Mouse (Mus musculus): ENCODE results near the gene Pwwp2a. TPM values are rescaled to one million over a fixed set of nuclear protein-coding genes. Genes with fewer than 3 reads are reported as not detected.
A peak's percentile ranks its signal among the peaks of the same experiment; 100 is the strongest.

Gene Pwwp2a
- polyA plus RNA-seq, 1 experiment from 2014 or later = 38.4 TPM

DNA sequence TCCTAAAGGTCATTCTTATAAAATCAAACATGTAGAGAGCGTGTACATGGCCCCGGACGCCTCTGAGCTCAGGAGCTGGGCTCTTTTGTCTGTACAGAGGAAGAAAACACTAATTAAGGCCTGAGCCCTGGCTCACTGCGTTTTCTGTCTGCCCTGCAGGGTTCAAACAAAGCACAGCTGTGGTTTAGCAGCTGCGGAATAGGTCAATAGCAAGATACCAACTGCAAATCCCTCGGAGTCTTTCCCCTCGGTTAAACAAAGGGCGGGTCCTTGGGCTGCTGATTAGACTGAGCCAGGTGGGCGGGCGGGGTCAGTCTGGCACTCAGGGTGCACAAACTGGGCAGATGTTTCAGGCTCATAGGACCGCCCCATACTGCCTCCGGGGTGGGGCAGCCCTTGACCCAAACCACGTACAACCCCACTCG, 28.7 kb upstream of the Pwwp2a start:
- Histone ChIP-seq H3K4me1 (ENCODE audit: control insufficient read depth, insufficient read depth, low read length) (no peaks in the 10 kb centered on the region), H3K9me3 (ENCODE audit: control insufficient read depth, low read length) (no peaks in the 10 kb centered on the region), H3K27ac (ENCODE audit: low read depth, low read length) (no peak overlapping the region), H3K9ac (ENCODE audit: low read length) (no peak overlapping the region), H3K27me3 (ENCODE audit: control insufficient read depth, insufficient read depth, low read length) (no peaks in the 10 kb centered on the region), H3K4me3 (ENCODE audit: low read depth, low read length) (no peak overlapping the region), H3K36me3 (ENCODE audit: control insufficient read depth, insufficient read depth, low read length) (no peaks in the 10 kb centered on the region), H3K4me2 (ENCODE audit: low read depth) (no peak overlapping the region)
- ATAC-seq (ENCODE audit: insufficient read depth, low FRiP score, low TSS enrichment) (peak; percentile 73), DNase-seq (ENCODE audit: low spot score) (no peak)
- WGBS = 45% methylated on average over 14 of the region's 14 CpGs

DNA sequence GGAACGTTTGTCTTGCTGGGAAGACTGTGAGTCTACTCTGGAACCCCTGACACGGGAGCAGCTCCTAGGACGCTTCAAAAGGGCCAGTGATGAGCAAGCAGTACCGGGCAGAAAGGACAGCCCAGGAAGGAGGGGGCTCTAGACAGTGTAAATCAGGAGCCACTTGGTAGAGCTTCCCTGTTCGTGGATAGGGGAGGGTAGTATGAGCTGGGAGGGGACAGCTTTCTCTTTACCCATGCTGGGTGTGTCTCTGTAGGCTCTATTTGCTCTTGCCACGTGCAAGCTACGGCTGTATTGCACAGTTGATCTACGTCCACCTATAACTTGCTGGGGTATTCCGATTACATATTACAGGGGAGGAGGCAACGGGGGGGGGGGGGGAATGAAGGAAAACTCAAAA, 25.3 kb upstream of the Pwwp2a start:
- H3K36me3 ChIP-seq (ENCODE audit: control insufficient read depth, insufficient read depth, low read length) = no peaks in the 10 kb centered on the region
- H3K27ac ChIP-seq (ENCODE audit: low read depth, low read length) = no peak overlapping the region
- 66% methylated on average over 10 of the region's 10 CpGs for WGBS
- no peaks in the 10 kb centered on the region for H3K9me3 ChIP-seq (ENCODE audit: control insufficient read depth, low read length)
- ATAC-seq (ENCODE audit: insufficient read depth, low FRiP score, low TSS enrichment) = no peak
- no peaks in the 10 kb centered on the region for H3K4me1 ChIP-seq (ENCODE audit: control insufficient read depth, insufficient read depth, low read length)
- no peaks in the 10 kb centered on the region for H3K27me3 ChIP-seq (ENCODE audit: control insufficient read depth, insufficient read depth, low read length)
- H3K4me2 ChIP-seq (ENCODE audit: low read depth) = no peak overlapping the region
- no peak for DNase-seq (ENCODE audit: low spot score)
- no peak overlapping the region for H3K9ac ChIP-seq (ENCODE audit: low read length)
- H3K4me3 ChIP-seq (ENCODE audit: low read depth, low read length) = no peak overlapping the region

DNA sequence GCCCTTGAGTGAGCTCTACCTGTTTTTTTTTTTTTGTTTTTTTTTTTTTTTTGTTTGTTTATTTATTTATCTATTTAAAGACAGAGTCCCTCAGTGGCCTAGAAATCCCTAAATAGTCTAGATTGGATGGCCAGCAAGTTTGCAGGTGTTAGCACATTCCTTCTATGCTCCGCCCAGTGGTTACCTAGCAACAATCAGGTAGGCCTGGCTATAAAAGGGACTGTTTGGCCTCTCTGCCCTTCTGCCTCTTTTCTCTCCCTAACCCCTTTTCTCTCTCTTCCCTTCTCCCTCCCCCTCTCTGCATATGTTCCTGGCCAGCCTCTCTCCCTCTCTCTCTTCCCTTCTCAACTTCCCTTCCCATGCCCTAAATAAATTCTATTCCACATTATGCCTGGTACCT, 23.8 kb upstream of the Pwwp2a start:
- H3K9me3 ChIP-seq (ENCODE audit: control insufficient read depth, low read length) = no peaks in the 10 kb centered on the region
- DNase-seq (ENCODE audit: low spot score) = no peak
- no peaks in the 10 kb centered on the region for H3K36me3 ChIP-seq (ENCODE audit: control insufficient read depth, insufficient read depth, low read length)
- no peak overlapping the region for H3K4me3 ChIP-seq (ENCODE audit: low read depth, low read length)
- WGBS = 93% methylated on average over 1 of the region's 1 CpGs
- ATAC-seq (ENCODE audit: insufficient read depth, low FRiP score, low TSS enrichment) = no peak
- H3K27me3 ChIP-seq (ENCODE audit: control insufficient read depth, insufficient read depth, low read length) = no peaks in the 10 kb centered on the region
- no peak overlapping the region for H3K9ac ChIP-seq (ENCODE audit: low read length)
- no peak overlapping the region for H3K27ac ChIP-seq (ENCODE audit: low read depth, low read length)
- H3K4me1 ChIP-seq (ENCODE audit: control insufficient read depth, insufficient read depth, low read length) = no peaks in the 10 kb centered on the region
- no peak overlapping the region for H3K4me2 ChIP-seq (ENCODE audit: low read depth)

DNA sequence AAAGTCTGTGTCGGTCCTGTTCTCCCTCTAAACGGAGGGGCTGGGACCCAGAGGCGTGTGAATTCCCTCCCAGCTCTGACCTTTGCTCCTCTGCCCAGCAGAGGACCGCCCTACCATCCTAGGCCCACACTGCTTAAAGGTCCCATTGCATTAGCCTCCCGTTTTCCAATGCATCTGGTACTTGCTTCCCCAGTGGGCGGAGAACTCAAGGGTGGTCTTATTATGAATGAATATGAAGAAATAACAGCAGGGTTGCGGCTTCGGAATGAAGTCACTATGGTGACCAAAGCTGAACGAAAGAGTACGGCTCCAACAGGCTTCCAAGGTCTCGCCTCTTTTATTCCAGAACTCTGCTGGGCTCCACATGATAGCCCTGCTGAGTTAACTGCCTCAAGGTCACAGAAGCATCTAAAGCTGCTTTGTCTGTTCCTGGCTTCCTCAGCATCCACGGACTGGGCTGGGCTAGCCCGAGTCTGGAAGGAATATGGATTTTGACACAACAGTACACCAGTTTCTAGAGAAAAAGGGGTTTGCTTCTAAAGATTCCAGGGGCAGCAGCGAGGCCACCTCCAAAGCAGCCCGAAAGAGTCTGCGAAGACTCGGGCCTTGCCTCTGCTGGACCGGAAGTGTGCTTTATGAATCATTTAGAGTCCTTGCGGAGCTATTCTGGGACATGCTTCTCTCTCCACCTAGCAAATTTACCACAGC, 14.6 kb upstream of the Pwwp2a start:
- Histone ChIP-seq H3K27me3 (ENCODE audit: control insufficient read depth, insufficient read depth, low read length) (no peaks in the 10 kb centered on the region), H3K4me3 (ENCODE audit: low read depth, low read length) (no peak overlapping the region), H3K27ac (ENCODE audit: low read depth, low read length) (no peak overlapping the region), H3K4me1 (ENCODE audit: control insufficient read depth, insufficient read depth, low read length) (0 out of 2 replicates have a peak, but pooled peaks cover 3% of the 10 kb centered on the region), H3K36me3 (ENCODE audit: control insufficient read depth, insufficient read depth, low read length) (no peaks in the 10 kb centered on the region), H3K9ac (ENCODE audit: low read length) (no peak overlapping the region), H3K9me3 (ENCODE audit: control insufficient read depth, low read length) (no peaks in the 10 kb centered on the region), H3K4me2 (ENCODE audit: low read depth) (no peak overlapping the region)
- no peak for DNase-seq (ENCODE audit: low spot score)
- ATAC-seq (ENCODE audit: insufficient read depth, low FRiP score, low TSS enrichment) = peak; percentile 41; the same call in 1 of the 2 replicates
- 48% methylated on average over 19 of the region's 19 CpGs for WGBS

DNA sequence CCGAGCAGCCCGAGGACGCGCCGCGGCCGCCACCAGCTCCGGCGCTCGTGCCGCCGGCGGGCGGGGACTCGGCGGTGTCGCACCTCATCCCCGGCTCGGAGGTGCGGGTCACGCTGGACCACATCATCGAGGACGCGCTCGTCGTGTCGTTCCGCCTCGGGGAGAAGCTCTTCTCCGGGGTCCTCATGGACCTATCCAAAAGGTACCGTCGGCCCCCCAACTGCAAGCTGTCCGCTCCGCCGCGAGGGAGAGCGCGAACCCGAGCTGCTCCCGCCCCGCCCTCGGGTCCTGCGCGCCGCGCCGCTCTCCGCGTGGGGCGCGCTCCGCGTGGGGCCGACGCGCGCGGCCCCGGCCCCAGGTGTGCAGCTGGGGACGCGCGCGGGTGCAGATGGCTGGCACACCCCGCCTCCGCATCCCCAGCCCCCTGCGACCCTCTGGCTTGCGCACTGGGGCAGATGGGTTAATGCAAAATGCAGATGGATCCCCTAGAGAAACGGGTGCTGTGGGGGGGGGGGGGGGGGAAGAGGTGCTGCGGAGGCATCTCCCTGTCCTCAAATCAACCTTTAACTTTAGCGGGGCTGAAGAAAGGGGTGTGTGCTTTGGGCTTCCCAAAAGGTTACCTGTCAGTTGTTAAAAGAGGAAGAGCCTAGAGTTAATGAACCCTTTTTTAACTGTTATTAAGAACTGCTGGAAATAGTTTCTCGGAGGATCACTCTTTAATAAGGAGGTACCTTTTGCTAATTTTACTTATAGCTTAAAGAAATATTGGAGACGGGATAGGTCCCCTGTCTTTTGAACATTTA, 818 bp downstream of the Pwwp2a start:
- ATAC-seq (ENCODE audit: insufficient read depth, low FRiP score, low TSS enrichment) = peak; percentile 29; the same call in 1 of the 2 replicates

DNA sequence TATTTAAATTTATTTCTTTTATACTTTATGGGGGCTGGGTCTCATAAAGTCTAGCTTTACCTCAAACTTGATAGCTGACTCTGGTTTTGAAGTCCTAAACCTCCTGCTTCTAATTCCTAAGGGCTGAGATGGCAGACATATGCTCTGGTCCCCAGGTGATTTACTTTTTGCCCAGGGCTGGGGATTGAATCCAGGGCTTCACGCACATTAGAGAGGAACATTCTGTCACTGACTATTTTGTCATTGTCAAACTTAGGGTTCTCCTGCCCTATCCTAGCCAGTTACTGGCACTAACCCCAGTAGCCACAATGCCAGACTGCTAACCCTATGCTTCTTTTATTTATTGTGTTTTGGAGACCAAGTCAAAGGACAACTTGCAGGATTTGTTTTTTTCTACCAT, 7.1 kb downstream of the Pwwp2a start:
- H3K4me3 ChIP-seq (ENCODE audit: low read depth, low read length) = no peak overlapping the region
- 91% methylated on average over 1 of the region's 1 CpGs for WGBS
- H3K27me3 ChIP-seq (ENCODE audit: control insufficient read depth, insufficient read depth, low read length) = no peaks in the 10 kb centered on the region
- DNase-seq (ENCODE audit: low spot score) (no peak), ATAC-seq (ENCODE audit: insufficient read depth, low FRiP score, low TSS enrichment) (no peak)
- H3K9me3 ChIP-seq (ENCODE audit: control insufficient read depth, low read length) = no peaks in the 10 kb centered on the region
- H3K4me1 ChIP-seq (ENCODE audit: control insufficient read depth, insufficient read depth, low read length) = peaks cover under 1% of the 10 kb centered on the region; the same call in 1 of the 2 replicates
- H3K36me3 ChIP-seq (ENCODE audit: control insufficient read depth, insufficient read depth, low read length) = no peaks in the 10 kb centered on the region
- H3K4me2 ChIP-seq (ENCODE audit: low read depth) = no peak overlapping the region
- no peak overlapping the region for H3K27ac ChIP-seq (ENCODE audit: low read depth, low read length)
- no peak overlapping the region for H3K9ac ChIP-seq (ENCODE audit: low read length)

More for the DNA sequence above, 818 bp downstream of the Pwwp2a start:
- no peaks in the 10 kb centered on the region for H3K9me3 ChIP-seq (ENCODE audit: control insufficient read depth, low read length)
- H3K27me3 ChIP-seq (ENCODE audit: control insufficient read depth, insufficient read depth, low read length) = no peaks in the 10 kb centered on the region
- no peaks in the 10 kb centered on the region for H3K36me3 ChIP-seq (ENCODE audit: control insufficient read depth, insufficient read depth, low read length)
- H3K27ac ChIP-seq (ENCODE audit: low read depth, low read length) = peak overlapping the region; percentile 89
- H3K4me1 ChIP-seq (ENCODE audit: control insufficient read depth, insufficient read depth, low read length) = peaks cover 7% of the 10 kb centered on the region; the same call in 1 of the 2 replicates
- DNase-seq (ENCODE audit: low spot score) = peak; percentile 63
- H3K9ac ChIP-seq (ENCODE audit: low read length) = peak overlapping the region; percentile 94
- WGBS = under 1% methylated on average over 70 of the region's 72 CpGs
- H3K4me2 ChIP-seq (ENCODE audit: low read depth) = peak overlapping the region; percentile 68
- peak overlapping the region; percentile 93 for H3K4me3 ChIP-seq (ENCODE audit: low read depth, low read length)

DNA sequence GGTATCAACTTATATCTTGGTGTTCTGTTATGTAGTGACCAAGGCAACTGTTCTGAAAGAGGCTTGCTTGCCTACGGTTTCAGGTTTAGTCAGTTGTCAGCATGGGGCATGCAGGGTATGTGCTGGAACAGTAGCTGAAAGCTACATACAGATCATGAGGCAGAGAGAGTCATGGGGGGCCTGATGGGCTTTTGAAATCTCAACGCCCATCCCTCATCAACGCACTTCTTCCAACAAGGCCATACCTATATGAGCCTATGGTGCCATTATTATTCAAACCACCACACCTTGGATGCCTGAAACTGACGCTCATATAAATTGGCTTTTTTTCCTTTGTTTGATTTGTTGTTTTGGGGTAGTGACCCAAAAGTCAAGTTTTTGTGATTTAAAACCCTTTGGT, 14.8 kb downstream of the Pwwp2a start:
- no peak for DNase-seq (ENCODE audit: low spot score)
- no peak overlapping the region for H3K27ac ChIP-seq (ENCODE audit: low read depth, low read length)
- H3K4me3 ChIP-seq (ENCODE audit: low read depth, low read length) = no peak overlapping the region
- H3K4me1 ChIP-seq (ENCODE audit: control insufficient read depth, insufficient read depth, low read length) = no peaks in the 10 kb centered on the region
- H3K36me3 ChIP-seq (ENCODE audit: control insufficient read depth, insufficient read depth, low read length) = no peaks in the 10 kb centered on the region
- no peak for ATAC-seq (ENCODE audit: insufficient read depth, low FRiP score, low TSS enrichment)
- no peak overlapping the region for H3K9ac ChIP-seq (ENCODE audit: low read length)
- H3K4me2 ChIP-seq (ENCODE audit: low read depth) = no peak overlapping the region
- no peaks in the 10 kb centered on the region for H3K9me3 ChIP-seq (ENCODE audit: control insufficient read depth, low read length)
- 72% methylated on average over 4 of the region's 4 CpGs for WGBS
- no peaks in the 10 kb centered on the region for H3K27me3 ChIP-seq (ENCODE audit: control insufficient read depth, insufficient read depth, low read length)

DNA sequence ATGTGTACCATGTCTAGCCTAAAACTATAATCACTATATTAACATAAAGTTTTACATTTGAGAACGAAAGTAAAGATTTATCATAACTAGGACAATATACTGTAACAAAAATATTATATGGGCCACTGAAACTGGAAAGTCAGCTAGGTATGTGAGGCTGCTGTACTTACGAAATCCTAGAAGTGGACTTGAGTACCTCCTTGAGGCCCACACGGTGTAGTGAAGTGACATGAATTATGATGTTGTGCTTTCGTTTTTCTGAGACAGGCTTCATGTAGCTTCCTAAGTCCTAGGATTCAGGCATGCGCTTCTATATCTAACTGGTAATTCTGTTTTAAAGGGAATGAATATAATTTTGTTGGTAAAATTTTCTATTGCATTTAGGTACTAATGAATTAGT, 16.8 kb downstream of the Pwwp2a start:
- Histone ChIP-seq H3K9me3 (ENCODE audit: control insufficient read depth, low read length) (no peaks in the 10 kb centered on the region), H3K9ac (ENCODE audit: low read length) (no peak overlapping the region), H3K4me1 (ENCODE audit: control insufficient read depth, insufficient read depth, low read length) (no peaks in the 10 kb centered on the region), H3K4me2 (ENCODE audit: low read depth) (no peak overlapping the region), H3K27ac (ENCODE audit: low read depth, low read length) (no peak overlapping the region), H3K4me3 (ENCODE audit: low read depth, low read length) (no peak overlapping the region), H3K36me3 (ENCODE audit: control insufficient read depth, insufficient read depth, low read length) (no peaks in the 10 kb centered on the region), H3K27me3 (ENCODE audit: control insufficient read depth, insufficient read depth, low read length) (no peaks in the 10 kb centered on the region)
- ATAC-seq (ENCODE audit: insufficient read depth, low FRiP score, low TSS enrichment) (no peak), DNase-seq (ENCODE audit: low spot score) (no peak)
- 70% methylated on average over 5 of the region's 5 CpGs for WGBS

All from neural tube, embryonic 11.5 days (tissue).